Mouse (Mus musculus): ENCODE measurements around the gene Nmnat2.

DNA sequence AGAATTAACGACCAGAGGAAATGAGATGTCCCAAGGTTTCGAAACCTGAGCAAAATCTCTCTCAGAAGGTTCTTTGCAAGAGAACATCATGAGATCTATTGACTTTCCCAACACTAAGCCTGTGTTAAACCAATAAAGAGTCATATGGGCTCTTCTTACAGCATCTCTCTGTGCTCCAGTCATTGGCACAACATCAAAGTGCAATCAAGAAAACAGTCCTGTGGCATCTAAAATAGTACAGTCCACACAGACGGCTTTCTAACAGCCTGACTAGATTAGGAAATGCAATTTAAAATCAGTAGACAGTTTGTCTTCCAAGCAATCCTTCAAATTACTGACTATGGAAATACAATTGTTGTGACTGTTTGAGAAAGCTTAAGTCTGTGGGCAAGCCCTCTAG, 32.2 kb downstream of the Nmnat2 start:
- TF ChIP-seq CTCF (IDR thresholded peaks at IDR 0.05; ENCODE audit: control insufficient read depth, insufficient read depth, insufficient replicate concordance, low read depth, low read length), result no peak
- TF ChIP-seq POLR2A (IDR thresholded peaks at IDR 0.05; ENCODE audit: control insufficient read depth, low read depth, low read length), result no peak

Measured in testis, adult 2 months (tissue).